Mouse (Mus musculus) cerebellum, adult 2 months (tissue): Measurements from ENCODE around the gene Ank2. TPM values are rescaled to one million over a fixed set of nuclear protein-coding genes. Genes with fewer than 3 reads are reported as not detected.

Source experiments
- DNase-seq, 2 experiments: peaks; one replicate each; pipeline ENCODE4 v3.0.0; 2021
- H3K27ac ChIP-seq: fragments of 200-500 bp; 2 replicates; pipeline ENCODE4 v1.5.1; 2012; ENCODE audit warnings: low read length, control low read depth, inconsistent platforms; ENCODE audit not compliant: insufficient read depth
- H3K27me3 ChIP-seq: fragments of 200-500 bp; 2 replicates; pipeline ENCODE4 v1.6.1; 2012; ENCODE audit warnings: inconsistent platforms, mild to moderate bottlenecking, low read length, moderate library complexity; ENCODE audit not compliant: control insufficient read depth, insufficient read depth
- H3K4me1 ChIP-seq: fragments of 200-500 bp; 2 replicates; pipeline ENCODE4 v1.6.1; 2011; ENCODE audit warnings: low read length; ENCODE audit not compliant: control insufficient read depth, insufficient read depth
- H3K4me3 ChIP-seq: fragments of 200-500 bp; replicated peaks from 2 replicates; pipeline ENCODE3; 2011; ENCODE audit warnings: mild to moderate bottlenecking, low read depth, low read length, control low read depth; ENCODE audit not compliant: insufficient read depth
- CTCF ChIP-seq: fragments of 200-500 bp; IDR thresholded peaks from 2 replicates; pipeline ENCODE4 v1.5.1; 2011; ENCODE audit warnings: low read depth, mild to moderate bottlenecking, control low read depth, low read length, moderate library complexity, borderline replicate concordance; ENCODE audit not compliant: insufficient read depth
- POLR2A ChIP-seq: fragments of 200-500 bp; IDR thresholded peaks from 2 replicates; pipeline ENCODE4 v1.6.1; 2011; ENCODE audit warnings: low read length, control low read depth, borderline replicate concordance; ENCODE audit not compliant: insufficient read depth
- WGBS: fragments of 180-500 bp; shearing (Covaris S2); methylation state at CpG from one replicate; pipeline ENCODE4 v1.1.7; 2018; 5-methylcytosine and 5-hydroxymethylcytosine counted together
- polyA plus RNA-seq: library from polyadenylated mRNA; depleted of rRNA; stranded (reverse); fragments of >200 nt; gene quantifications from 2 replicates; pipeline ENCODE4 v1.2.3, GENCODE M21; 2012

Ank2 gene
- polyA plus RNA-seq, 1 experiment: 457 TPM

- no peak for TF ChIP-seq CTCF
- no peak for TF ChIP-seq POLR2A
- Histone ChIP-seq H3K4me1 (no peaks in the 10 kb centered on the region), H3K4me3 (peak overlapping the region; percentile 95), H3K27ac (peak overlapping the region; percentile 82), H3K27me3 (no peaks in the 10 kb centered on the region)
- 3% methylated on average over 9 of the region's 18 CpGs for WGBS
- DNase-seq: peak; percentile 66 to 72
Measured at GRCm38 (mm10) chr3:127257969-127258368, 241.2 kb downstream of the Ank2 start.

DNA sequence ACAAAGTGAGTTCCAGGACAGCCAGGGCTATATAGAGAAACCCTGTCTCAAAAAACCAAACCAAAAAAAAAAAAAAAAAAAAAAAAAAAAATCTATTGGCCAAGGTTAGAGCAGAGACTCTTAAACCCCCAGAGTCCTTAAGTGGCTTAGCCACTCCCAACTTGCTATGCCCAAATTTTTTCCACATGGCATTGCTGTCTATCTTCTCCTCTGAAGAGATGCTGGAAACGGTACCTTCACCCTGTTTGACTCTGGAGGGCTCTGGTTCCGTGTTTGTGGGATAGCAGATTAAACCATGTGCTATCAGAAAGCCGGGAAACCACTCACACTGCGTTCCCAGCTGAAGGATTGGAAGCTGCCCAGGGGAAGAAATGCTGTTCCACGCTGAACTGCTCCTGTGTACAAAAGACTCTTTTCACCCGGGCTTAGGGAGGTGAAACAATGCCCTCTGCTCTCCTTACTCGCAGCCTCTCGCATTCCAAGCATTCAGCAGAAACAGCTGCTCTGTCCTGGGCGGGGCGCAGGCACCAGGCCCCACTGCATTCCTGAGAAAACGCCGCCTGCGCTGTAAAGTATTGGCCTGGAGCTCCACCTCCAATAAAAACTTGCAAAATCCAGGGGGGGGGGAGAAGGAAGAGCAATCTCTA lies 241.7 kb downstream of the Ank2 start:
- no peaks in the 10 kb centered on the region for H3K4me1 ChIP-seq
- 0 out of 2 replicates have a peak, but pooled peaks have one; percentile 13 for TF ChIP-seq POLR2A
- no peak for TF ChIP-seq CTCF
- WGBS: under 1% methylated on average over 13 of the region's 13 CpGs
- DNase-seq: peak; percentile 66 to 67
- peak overlapping the region; percentile 95 for H3K4me3 ChIP-seq
- no peaks in the 10 kb centered on the region for H3K27me3 ChIP-seq
- H3K27ac ChIP-seq: peak overlapping the region; percentile 82

DNA sequence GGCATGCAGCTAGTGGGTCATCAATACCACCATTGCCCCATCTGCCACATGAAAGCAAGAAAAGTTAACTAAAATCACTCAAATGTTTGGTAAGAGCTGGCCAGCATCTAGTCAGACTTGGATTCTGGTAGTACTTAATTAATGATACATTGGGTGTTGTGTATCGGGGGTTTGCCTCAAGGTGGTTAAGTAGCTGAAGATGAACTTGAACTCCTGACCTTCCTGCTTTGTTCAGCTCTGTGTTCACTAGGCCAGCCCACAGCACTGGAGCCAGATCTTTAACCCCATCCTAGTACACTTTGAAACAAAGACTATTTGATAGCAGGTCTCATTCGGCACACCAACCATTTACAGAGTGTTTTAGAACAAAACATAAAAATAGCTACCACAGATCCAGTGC lies 242.5 kb downstream of the Ank2 start:
- Histone ChIP-seq H3K27me3 (no peaks in the 10 kb centered on the region), H3K4me3 (no peak overlapping the region), H3K4me1 (no peaks in the 10 kb centered on the region), H3K27ac (no peak overlapping the region)
- 94% methylated on average over 2 of the region's 2 CpGs for WGBS
- DNase-seq: no peak
- TF ChIP-seq CTCF (no peak), POLR2A (no peak)

DNA sequence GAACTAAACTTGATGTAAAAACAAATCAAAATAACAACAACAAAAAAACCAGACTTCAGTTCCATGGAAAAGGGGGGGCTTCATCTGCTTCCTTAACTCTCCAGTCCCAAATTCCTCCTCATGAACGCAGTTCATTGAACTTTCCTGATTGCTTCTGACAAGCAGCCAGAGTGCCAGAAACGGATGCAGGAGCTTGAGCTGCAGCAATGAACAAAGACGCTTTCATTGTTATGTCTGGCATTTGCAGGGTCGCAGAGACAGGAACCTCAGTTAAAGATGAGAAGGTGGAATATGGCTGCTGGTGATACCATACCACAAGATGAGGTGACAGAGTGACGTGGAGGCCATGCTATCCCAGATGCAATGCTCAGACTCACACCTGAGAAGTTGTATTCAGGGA lies 248.2 kb downstream of the Ank2 start:
- Histone ChIP-seq H3K27ac (no peak overlapping the region), H3K4me3 (no peak overlapping the region), H3K4me1 (no peaks in the 10 kb centered on the region), H3K27me3 (no peaks in the 10 kb centered on the region)
- DNase-seq: no peak
- TF ChIP-seq CTCF (no peak), POLR2A (no peak)
- 62% methylated on average over 5 of the region's 5 CpGs for WGBS

GRCm38 (mm10) chr3:127248611-127249010 lies 250.5 kb downstream of the Ank2 start:
- TF ChIP-seq CTCF (no peak), POLR2A (no peak)
- no peak for DNase-seq
- no peaks in the 10 kb centered on the region for H3K27me3 ChIP-seq
- H3K4me1 ChIP-seq: no peaks in the 10 kb centered on the region
- H3K27ac ChIP-seq: no peak overlapping the region
- H3K4me3 ChIP-seq: no peak overlapping the region

- 90% methylated on average over 11 of the region's 11 CpGs for WGBS
- no peak for DNase-seq
- TF ChIP-seq CTCF: no peak
- no peak for TF ChIP-seq POLR2A
- no peaks in the 10 kb centered on the region for H3K27me3 ChIP-seq
- no peaks in the 10 kb centered on the region for H3K4me1 ChIP-seq
- H3K4me3 ChIP-seq: no peak overlapping the region
- H3K27ac ChIP-seq: no peak overlapping the region
Measured at GRCm38 (mm10) chr3:127246989-127247708, 252.0 kb downstream of the Ank2 start.

GRCm38 (mm10) chr3:127243928-127244642 lies 255.1 kb downstream of the Ank2 start:
- Histone ChIP-seq H3K4me3 (no peak overlapping the region), H3K27me3 (no peaks in the 10 kb centered on the region), H3K27ac (no peak overlapping the region), H3K4me1 (no peaks in the 10 kb centered on the region)
- TF ChIP-seq CTCF: no peak
- no peak for TF ChIP-seq POLR2A
- WGBS: 83% methylated on average over 10 of the region's 10 CpGs
- no peak for DNase-seq
